Mouse (Mus musculus): ENCODE measurements at regions not wholly inside any gene's neighbourhood (a gene's known extent, or its start where the extent isn't known, plus 50 kb on each side); places are given as distances from the start of the nearest gene placed in this dataset.
"Not testable (repeated sequence)": the region's sequence is repeated elsewhere in the genome, so short reads cannot be mapped to it uniquely, and the experiment has no call there.

DNA sequence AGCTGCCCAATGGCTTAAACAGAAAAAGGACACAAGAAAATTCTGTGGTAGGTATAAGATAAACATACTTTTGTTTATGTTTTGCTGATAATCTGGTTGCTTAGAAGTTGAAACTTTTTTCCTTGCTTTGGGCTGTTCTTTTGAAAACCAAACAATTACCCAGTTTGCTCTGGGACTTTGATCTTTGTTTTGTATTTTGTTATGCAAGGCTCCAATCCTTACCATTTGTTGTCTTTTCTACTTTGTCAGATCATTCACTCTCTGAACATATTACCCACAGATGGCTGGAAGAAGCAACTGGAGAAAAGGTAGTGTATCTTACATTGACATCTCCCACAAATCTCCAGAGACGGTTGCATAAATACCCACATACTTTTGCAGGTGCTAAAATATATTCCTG is 203.1 kb upstream of the Zfp960 start:
- TF ChIP-seq CTCF (IDR thresholded peaks at IDR 0.05; ENCODE audit: insufficient read depth, low read length) (no peak), POLR2A (IDR thresholded peaks at IDR 0.05; ENCODE audit: borderline replicate concordance, extremely low read depth, low read depth, low read length) (no peak)
- DNase-seq: no peak
- H3K4me3 ChIP-seq (replicated peaks; ENCODE audit: extremely low read depth, low read depth, low read length): no peak overlapping the region
- no peaks in the 10 kb centered on the region for H3K4me1 ChIP-seq (ENCODE audit: control insufficient read depth, insufficient read depth, low read length)
- 32% methylated on average over 1 of the region's 1 CpGs for WGBS

DNA sequence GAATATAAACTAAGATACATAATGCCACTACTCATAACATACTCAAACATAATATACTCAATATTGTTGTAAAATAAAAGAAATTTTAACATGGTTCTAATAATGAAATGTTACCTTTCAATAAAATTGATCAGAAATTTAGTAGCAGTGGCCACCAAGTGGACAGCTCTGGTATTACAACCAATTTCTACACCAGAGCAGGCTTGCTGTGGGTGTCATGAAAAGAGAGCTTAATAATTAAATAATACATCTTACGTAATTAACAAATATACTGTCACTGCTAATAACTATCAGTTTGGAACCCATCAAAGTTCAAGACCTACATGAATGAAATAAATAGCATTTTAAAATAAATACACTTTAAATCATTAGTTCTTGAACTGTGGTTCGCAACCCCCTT is 163.1 kb upstream of the Zfp960 start:
- Histone ChIP-seq H3K4me1 (ENCODE audit: control insufficient read depth, insufficient read depth, low read length) (no peaks in the 10 kb centered on the region), H3K4me3 (replicated peaks; ENCODE audit: extremely low read depth, low read depth, low read length) (no peak overlapping the region)
- no peak for TF ChIP-seq POLR2A (IDR thresholded peaks at IDR 0.05; ENCODE audit: borderline replicate concordance, extremely low read depth, low read depth, low read length)
- TF ChIP-seq CTCF (IDR thresholded peaks at IDR 0.05; ENCODE audit: insufficient read depth, low read length): no peak
- WGBS: 56% methylated on average over 2 of the region's 2 CpGs
- no peak for DNase-seq

DNA sequence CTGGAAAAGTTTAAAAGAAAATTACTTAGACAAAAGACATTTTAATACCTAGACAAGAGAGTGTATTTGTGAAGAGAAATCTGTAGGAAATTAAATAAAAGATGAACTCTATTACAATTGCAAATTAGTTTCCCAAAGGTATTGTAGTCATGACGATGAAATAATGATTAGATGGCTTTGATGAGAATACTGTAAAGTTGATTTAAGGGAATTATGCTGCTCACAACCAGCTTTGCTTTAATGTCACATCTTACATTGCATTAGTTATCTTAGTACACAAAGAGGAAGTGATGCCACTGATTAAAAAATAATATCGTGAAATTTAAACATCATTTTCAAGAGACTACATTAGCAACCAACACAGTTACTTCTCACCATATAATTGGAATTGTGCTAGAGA is 145.7 kb upstream of the Zfp960 start:
- Histone ChIP-seq H3K4me1 (ENCODE audit: control insufficient read depth, insufficient read depth, low read length) (no peaks in the 10 kb centered on the region), H3K4me3 (replicated peaks; ENCODE audit: extremely low read depth, low read depth, low read length) (no peak overlapping the region)
- WGBS: 85% methylated on average over 2 of the region's 2 CpGs
- DNase-seq: no peak
- TF ChIP-seq POLR2A (IDR thresholded peaks at IDR 0.05; ENCODE audit: borderline replicate concordance, extremely low read depth, low read depth, low read length) (no peak), CTCF (IDR thresholded peaks at IDR 0.05; ENCODE audit: insufficient read depth, low read length) (no peak)

GRCm38 (mm10) chr17:16926200-16926599 is 137.7 kb upstream of the Zfp960 start:
- Histone ChIP-seq H3K4me1 (ENCODE audit: control insufficient read depth, insufficient read depth, low read length) (no peaks in the 10 kb centered on the region), H3K4me3 (replicated peaks; ENCODE audit: extremely low read depth, low read depth, low read length) (no peak overlapping the region)
- TF ChIP-seq CTCF (IDR thresholded peaks at IDR 0.05; ENCODE audit: insufficient read depth, low read length): no peak
- no peak for TF ChIP-seq POLR2A (IDR thresholded peaks at IDR 0.05; ENCODE audit: borderline replicate concordance, extremely low read depth, low read depth, low read length)
- DNase-seq: no peak

GRCm38 (mm10) chr17:16951092-16952016 is 112.6 kb upstream of the Zfp960 start:
- H3K4me1 ChIP-seq (ENCODE audit: control insufficient read depth, insufficient read depth, low read length): not testable (repeated sequence)
- peak; percentile 86 for DNase-seq
- peak overlapping the region; percentile 61 for H3K4me3 ChIP-seq (replicated peaks; ENCODE audit: extremely low read depth, low read depth, low read length)
- under 1% methylated on average over 25 of the region's 26 CpGs for WGBS

- DNase-seq; H3K4me1 ChIP-seq (ENCODE audit: control insufficient read depth, insufficient read depth, low read length); H3K4me3 ChIP-seq (replicated peaks; ENCODE audit: extremely low read depth, low read depth, low read length): not testable (repeated sequence)
- WGBS: 15% methylated on average over 2 of the region's 2 CpGs
Observed at GRCm38 (mm10) chr17:16952146-16952545, 111.8 kb upstream of the Zfp960 start.

DNA sequence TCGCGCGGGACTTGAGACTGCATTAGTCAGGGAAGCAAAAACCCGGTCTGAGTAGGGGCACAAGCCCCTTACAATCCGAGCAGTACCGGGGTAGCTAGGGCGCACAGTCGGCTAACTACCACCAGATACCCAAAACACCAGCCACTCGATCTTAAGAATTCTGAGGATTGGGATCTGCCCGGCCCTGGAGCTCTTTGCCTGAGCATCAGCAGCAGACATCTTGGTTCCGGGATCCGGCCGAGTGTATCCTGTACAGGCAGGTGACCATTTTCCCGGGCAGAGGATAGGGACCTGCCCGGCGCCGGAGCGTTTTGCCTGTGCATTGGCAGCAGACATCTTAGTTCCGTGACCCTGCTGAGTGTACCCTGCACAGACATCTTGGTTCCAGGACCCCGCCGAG is 66.7 kb upstream of the Zfp960 start:
- 85% methylated on average over 21 of the region's 21 CpGs for WGBS
- H3K4me1 ChIP-seq (ENCODE audit: control insufficient read depth, insufficient read depth, low read length); DNase-seq; H3K4me3 ChIP-seq (replicated peaks; ENCODE audit: extremely low read depth, low read depth, low read length): not testable (repeated sequence)

DNA sequence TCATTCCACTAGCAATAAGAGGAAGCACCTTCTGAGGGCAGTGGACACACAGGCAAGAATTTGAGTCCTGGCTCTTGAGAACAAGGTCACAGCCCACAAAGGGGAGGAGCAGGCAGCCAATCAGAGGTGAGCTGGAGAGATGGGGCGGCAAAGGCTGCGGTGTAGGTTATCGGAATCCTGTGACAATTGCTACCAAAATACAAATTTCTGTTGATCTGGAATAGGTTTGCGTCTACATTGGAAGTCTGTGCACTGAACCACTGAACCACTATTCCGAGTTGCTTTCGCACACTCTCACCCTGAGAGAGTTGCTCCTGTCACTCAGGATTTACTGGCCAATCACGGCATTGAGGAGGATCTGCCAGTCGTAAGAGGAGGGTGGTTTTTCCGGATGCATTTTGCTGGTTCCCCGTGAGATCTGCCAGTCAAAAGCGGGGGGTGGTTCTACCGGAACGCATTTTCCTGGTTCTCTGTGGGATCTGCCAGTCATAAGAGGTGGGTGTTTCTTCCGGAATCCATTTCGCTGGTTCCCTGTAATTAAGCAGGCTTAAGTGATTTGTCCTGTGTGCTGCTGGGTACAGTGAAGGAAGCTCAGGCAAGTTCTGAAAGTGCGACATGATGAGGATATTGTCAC is 59.2 kb upstream of the Zfp960 start:
- H3K4me3 ChIP-seq (replicated peaks; ENCODE audit: extremely low read depth, low read depth, low read length): peak overlapping the region; percentile 93
- H3K4me1 ChIP-seq (ENCODE audit: control insufficient read depth, insufficient read depth, low read length): not testable (repeated sequence)
- peak; percentile 82 for DNase-seq
- WGBS: 1% methylated on average over 16 of the region's 16 CpGs

- H3K4me3 ChIP-seq (replicated peaks; ENCODE audit: extremely low read depth, low read depth, low read length): peak overlapping the region; percentile 42
- not testable (repeated sequence) for DNase-seq; H3K4me1 ChIP-seq (ENCODE audit: control insufficient read depth, insufficient read depth, low read length)
- 3% methylated on average over 11 of the region's 11 CpGs for WGBS
Observed at GRCm38 (mm10) chr17:17005267-17005666, 58.6 kb upstream of the Zfp960 start.

All from lung, adult 2 months (tissue).